Mouse (Mus musculus) embryo, embryonic 11 days (tissue): ENCODE data around the gene A730046J19Rik.

Source experiments
- DNase-seq: peaks from one replicate; pipeline ENCODE4 v3.0.0-alpha.2; 2015

Gene A730046J19Rik

DNA sequence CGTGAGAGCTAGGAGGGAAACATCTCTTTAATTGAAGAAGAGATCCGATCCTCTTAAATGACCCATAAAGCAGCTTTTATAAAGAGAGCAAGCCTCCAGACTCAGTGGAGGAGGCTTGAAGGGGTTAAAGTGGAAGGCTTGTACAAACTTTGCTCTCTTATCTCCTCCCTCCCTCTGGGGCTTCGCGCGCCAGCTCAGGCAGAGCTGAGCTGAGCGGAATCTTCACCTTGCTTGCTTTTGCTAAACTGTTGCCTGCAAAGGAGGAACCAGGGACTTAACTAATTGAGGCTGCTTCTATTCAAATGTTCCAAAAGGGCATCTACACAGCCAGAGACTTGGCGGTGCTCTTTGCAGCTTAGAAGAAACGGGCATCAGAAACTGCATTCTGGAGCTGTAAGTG is at the start of gene A730046J19Rik:
A730046J19Rik (plus strand) TSS at position 173 of the 400 bp plus-strand sequence.
- DNase-seq: peak; percentile 8

DNA sequence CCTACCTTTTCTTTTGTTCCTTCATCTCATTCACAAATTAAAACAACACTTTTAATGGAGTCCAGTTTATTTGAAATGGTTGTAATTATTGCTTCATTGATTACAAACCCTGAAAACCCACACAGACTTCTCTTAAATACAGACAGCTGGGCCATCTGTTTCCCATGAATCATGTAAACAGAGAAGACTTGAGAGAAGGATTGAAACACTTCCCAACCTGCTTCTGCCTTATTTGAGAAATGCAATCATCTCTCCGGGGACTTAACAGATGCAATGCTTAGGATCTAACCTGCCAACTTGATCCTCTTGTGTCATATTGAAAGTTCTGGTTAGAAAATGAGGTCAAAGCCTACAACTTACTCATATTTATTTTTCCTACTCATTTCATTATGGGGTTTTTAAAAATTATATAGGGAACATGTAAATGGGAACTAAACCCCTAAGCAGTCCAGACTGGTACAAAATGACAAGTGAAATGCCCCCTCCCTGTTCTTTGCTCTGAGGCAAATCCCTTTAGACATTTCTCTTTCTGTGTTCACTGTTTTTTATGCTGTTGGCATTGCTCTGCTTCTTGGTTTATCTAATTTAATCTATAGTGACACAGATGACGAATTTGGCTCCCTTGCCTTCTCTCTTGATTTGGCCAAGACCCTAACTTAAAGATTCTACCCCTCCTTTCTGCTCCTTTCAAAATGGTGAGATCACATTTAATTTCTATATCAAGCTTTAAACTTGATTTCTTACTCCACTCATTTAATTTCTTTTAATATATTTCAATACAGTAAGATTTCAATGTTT is 48.7 kb upstream of the A730046J19Rik start:
- DNase-seq: peak; percentile 31

DNA sequence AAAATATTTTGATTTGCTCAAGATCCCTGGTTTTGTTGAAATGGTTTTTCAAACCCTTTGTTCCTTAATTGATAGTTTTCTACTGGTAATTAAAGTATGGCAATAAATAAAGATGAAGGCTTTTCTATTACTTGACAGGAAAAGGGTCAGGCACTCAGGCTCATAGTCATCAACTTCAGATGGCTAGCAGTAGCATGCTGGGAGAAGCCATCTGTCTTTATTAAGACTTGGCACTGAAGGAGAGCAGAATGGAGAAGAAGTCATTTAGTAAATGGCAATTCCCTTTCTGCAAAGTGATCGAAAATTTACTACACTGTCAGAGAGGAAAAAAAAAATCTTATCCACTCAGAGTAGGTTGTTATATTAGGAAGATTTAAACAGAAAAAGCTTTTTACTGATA is 17.2 kb upstream of the A730046J19Rik start:
- DNase-seq: peak; percentile 6

DNA sequence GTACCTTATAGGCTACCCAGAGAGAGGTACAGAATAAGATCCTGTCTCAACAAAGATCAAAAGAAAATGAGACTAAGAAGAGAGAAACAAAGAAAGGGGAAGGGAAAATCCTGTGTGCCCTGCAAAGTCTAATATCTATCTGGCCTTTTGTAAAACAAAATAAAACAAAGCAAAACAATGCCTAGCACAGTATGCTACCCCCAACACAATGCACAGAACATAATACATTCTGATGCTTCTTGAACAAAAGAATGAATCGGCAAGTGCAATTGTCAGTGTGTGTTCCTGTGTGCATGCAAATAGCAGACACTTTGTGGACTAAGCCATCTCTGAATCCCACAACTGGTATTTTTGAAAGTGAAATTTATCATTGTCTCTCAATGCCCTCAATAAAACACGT is 3.5 kb upstream of the A730046J19Rik start:
- no peak for DNase-seq

DNA sequence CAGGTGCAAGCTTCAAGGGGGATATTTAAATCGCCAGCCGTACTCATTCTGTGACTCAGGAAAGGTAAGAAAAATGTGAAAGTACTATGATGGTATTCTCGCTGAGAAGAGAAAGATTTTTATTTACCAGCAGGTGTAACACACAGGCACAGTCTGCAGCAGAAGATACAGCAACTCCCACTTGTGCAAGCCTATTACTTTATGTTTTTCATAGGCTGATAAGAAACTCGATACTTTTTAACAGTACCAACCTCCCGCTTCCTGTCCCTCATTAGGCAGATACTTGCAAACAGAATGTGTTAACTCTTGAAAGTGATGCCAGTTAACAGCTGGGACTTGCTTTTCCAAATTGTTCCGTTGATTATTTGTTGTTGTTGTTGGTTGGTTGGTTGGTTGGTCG is 616 bp downstream of the A730046J19Rik start:
- no peak for DNase-seq

DNA sequence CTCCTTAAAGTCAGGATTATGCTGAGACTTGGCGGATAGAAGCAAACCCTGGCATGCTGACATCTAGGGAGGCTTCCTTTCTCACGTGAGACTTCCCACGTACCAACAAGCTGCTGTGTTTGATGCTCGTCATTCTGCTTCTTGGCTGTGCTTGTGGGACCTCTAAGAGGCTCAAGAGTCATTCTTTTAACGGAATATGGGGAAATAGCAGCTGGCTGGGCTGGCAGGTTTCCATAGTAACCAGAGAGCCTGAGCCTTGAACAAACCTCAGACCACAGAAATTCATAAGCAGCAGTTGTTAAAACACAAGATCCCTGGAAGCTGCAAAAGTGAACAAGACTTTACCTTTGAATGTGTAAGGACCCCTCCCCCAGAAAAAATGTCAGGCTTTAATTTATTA is 9.4 kb downstream of the A730046J19Rik start:
- peak; percentile 2 for DNase-seq
